25 mouse cellular contexts compared by ENCODE assay signal in genomic region chr14:55943601-55944000, GRCm38 (mm10). TPM values are rescaled to one million over a fixed set of nuclear protein-coding genes. Genes with fewer than 3 reads are reported as not detected.
"Had no signal": no experiment of that assay in that cellular context is flagged by ENCODE, and none has a peak within 500 bp of the region (broad histone marks: within the 10 kb centered on the region; RNA-seq: fewer than 3 reads in every experiment).

No protein-coding gene starts in this region.

- H3K27me3 ChIP-seq: intestine, embryonic 15.5 days; kidney, embryonic 15.5 days; midbrain, embryonic 12.5 days; midbrain, embryonic 15.5 days; neural tube, embryonic 12.5 days; neural tube, embryonic 15.5 days had no signal

- H3K36me3 ChIP-seq: intestine, embryonic 15.5 days; kidney, embryonic 15.5 days; limb, embryonic 12.5 days; limb, embryonic 15.5 days; midbrain, embryonic 12.5 days; midbrain, embryonic 15.5 days; neural tube, embryonic 12.5 days; neural tube, embryonic 15.5 days had no signal

- H3K27ac ChIP-seq: intestine, embryonic 15.5 days; kidney, embryonic 15.5 days; left cerebral cortex, adult 2 months; limb, embryonic 12.5 days; limb, embryonic 15.5 days; midbrain, embryonic 12.5 days; midbrain, embryonic 15.5 days; neural tube, embryonic 12.5 days; neural tube, embryonic 15.5 days had no signal

- H3K9ac ChIP-seq: intestine, embryonic 15.5 days; kidney, embryonic 15.5 days; limb, embryonic 12.5 days; limb, embryonic 15.5 days; midbrain, embryonic 12.5 days; midbrain, embryonic 15.5 days; neural tube, embryonic 12.5 days; neural tube, embryonic 15.5 days had no signal

- H3K4me1 ChIP-seq: intestine, embryonic 15.5 days; kidney, embryonic 15.5 days; limb, embryonic 12.5 days; limb, embryonic 15.5 days; midbrain, embryonic 12.5 days; midbrain, embryonic 15.5 days; neural tube, embryonic 12.5 days; neural tube, embryonic 15.5 days had no signal

- ATAC-seq: intestine, embryonic 15.5 days; midbrain, embryonic 15.5 days had no signal

- H3K9me3 ChIP-seq: intestine, embryonic 15.5 days; kidney, embryonic 15.5 days; limb, embryonic 12.5 days; limb, embryonic 15.5 days; midbrain, embryonic 12.5 days; midbrain, embryonic 15.5 days; neural tube, embryonic 12.5 days; neural tube, embryonic 15.5 days had no signal

- H3K4me3 ChIP-seq: intestine, embryonic 15.5 days; kidney, embryonic 15.5 days; left cerebral cortex, adult 2 months; limb, embryonic 12.5 days; limb, embryonic 15.5 days; midbrain, embryonic 12.5 days; midbrain, embryonic 15.5 days; neural tube, embryonic 12.5 days; neural tube, embryonic 15.5 days had no signal

- DNase-seq: kidney, adult 11 months; kidney, adult 8-10 months; kidney, postnatal 10 days; kidney, postnatal 36 days; layer of hippocampus, postnatal 36 days; lung, adult 2 months; lung, postnatal 14 days; lung, postnatal 4 days; right cerebral cortex, adult 18-20 months; right cerebral cortex, postnatal 14 days; right cerebral cortex, postnatal 4 days; thymus, adult 2 months; thymus, postnatal 14 days; thymus, postnatal 4 days had no signal

- H3K4me2 ChIP-seq: intestine, embryonic 15.5 days; kidney, embryonic 15.5 days; limb, embryonic 12.5 days; limb, embryonic 15.5 days; midbrain, embryonic 12.5 days; midbrain, embryonic 15.5 days; neural tube, embryonic 12.5 days; neural tube, embryonic 15.5 days had no signal

RNA-seq across cellular contexts. Expression of gene Cma1, which starts 0.9 kb away (rescaled TPM):
- polyA plus RNA-seq: midbrain, embryonic 12.5 days; neural tube, embryonic 12.5 days had no signal

RNA-seq across cellular contexts. Expression of gene Cma2, which starts 7.2 kb away (rescaled TPM):
- polyA plus RNA-seq: intestine, embryonic 15.5 days; kidney, embryonic 15.5 days; limb, embryonic 12.5 days; lung, adult 2 months; lung, embryonic 16.5 days; midbrain, embryonic 12.5 days; midbrain, embryonic 15.5 days; neural tube, embryonic 12.5 days; neural tube, embryonic 15.5 days; stomach, embryonic 14.5 days had no signal
